Mouse (Mus musculus) hindbrain, embryonic 11.5 days (tissue): ENCODE measurements around the gene Nufip2. TPM values are rescaled to one million over a fixed set of nuclear protein-coding genes. Genes with fewer than 3 reads are reported as not detected.
"Not testable (repeated sequence)": the region's sequence is repeated elsewhere in the genome, so short reads cannot be mapped to it uniquely, and the experiment has no call there.

Experiments
- ATAC-seq: fragments of 200-750 bp; cut with Nextera tagmentation; 2 replicates; pipeline ENCODE4 v1.8.0; 2017; ENCODE audit warnings: mild to moderate bottlenecking, moderate TSS enrichment, moderate library complexity; ENCODE audit not compliant: low FRiP score
- DNase-seq: peaks from one replicate; pipeline ENCODE4 v3.0.0-alpha.2; 2015; ENCODE audit warnings: low spot score
- H3K27ac ChIP-seq: fragments of 300-500 bp; sonication (generic); 2 replicates; pipeline ENCODE4 v1.5.1; 2014; ENCODE audit warnings: mild to moderate bottlenecking, low read depth, low read length
- H3K27me3 ChIP-seq: fragments of 300-500 bp; sonication (generic); 2 replicates; pipeline ENCODE4 v1.6.1; 2014; ENCODE audit warnings: mild to moderate bottlenecking, low read length, moderate library complexity, mixed read lengths; ENCODE audit not compliant: control insufficient read depth, insufficient read depth
- H3K36me3 ChIP-seq: fragments of 300-500 bp; sonication (generic); 2 replicates; pipeline ENCODE4 v1.6.1; 2014; ENCODE audit warnings: mild to moderate bottlenecking, low read length, moderate library complexity, mixed read lengths; ENCODE audit not compliant: control insufficient read depth, insufficient read depth
- H3K4me1 ChIP-seq: fragments of 300-500 bp; sonication (generic); replicated peaks from 2 replicates; pipeline ENCODE4 v1.6.1; 2014; ENCODE audit warnings: low read length, mixed read lengths; ENCODE audit not compliant: control insufficient read depth, insufficient read depth
- H3K4me2 ChIP-seq: fragments of 300-500 bp; sonication (generic); replicated peaks from 2 replicates; pipeline ENCODE4 v1.6.1; 2014; ENCODE audit warnings: mild to moderate bottlenecking, low read depth, low read length
- H3K4me3 ChIP-seq: fragments of 300-500 bp; sonication (generic); 2 replicates; pipeline ENCODE4 v1.5.1; 2014; ENCODE audit warnings: low read depth, low read length
- H3K9ac ChIP-seq: fragments of 300-500 bp; sonication (generic); 2 replicates; pipeline ENCODE4 v1.6.1; 2014; ENCODE audit warnings: low read depth, low read length
- H3K9me3 ChIP-seq: fragments of 300-500 bp; sonication (generic); 2 replicates; pipeline ENCODE4 v1.6.1; 2016; ENCODE audit warnings: low read length; ENCODE audit not compliant: control insufficient read depth
- WGBS: fragments of 180-500 bp; shearing (Covaris S2); extraction: QIAGEN DNeasy Blood & Tissue Kit; methylation state at CpG from one replicate; pipeline ENCODE4 v1.1.7; 2014; 5-methylcytosine and 5-hydroxymethylcytosine counted together
- polyA plus RNA-seq: library from polyadenylated mRNA; unstranded; fragments of >200 nt; fragmentation: Nextera tagmentation; extraction: Ambion mirVana; gene quantifications from 2 replicates; pipeline ENCODE4 v1.2.1, GENCODE M21; 2014

Gene Nufip2
- polyA plus RNA-seq, 1 experiment from 2014 or later, result 15.3 TPM

GRCm38 (mm10) chr11:77725183-77725582 lies 39.2 kb downstream of the Nufip2 start, which contains the start of gene Cryba1:
TSS of gene Cryba1 (minus strand) at chr11:77725283.
- no peaks in the 10 kb centered on the region for H3K9me3 ChIP-seq
- DNase-seq, result no peak
- no peaks in the 10 kb centered on the region for H3K36me3 ChIP-seq
- H3K9ac ChIP-seq, result no peak within 1 kb of the TSS
- H3K4me3 ChIP-seq, result no peak within 1 kb of the TSS
- H3K4me1 ChIP-seq, result no peaks in the 10 kb centered on the region
- no peaks in the 10 kb centered on the region for H3K27me3 ChIP-seq
- H3K4me2 ChIP-seq, result no peak within 1 kb of the TSS
- no peak for ATAC-seq
- H3K27ac ChIP-seq, result no peak within 1 kb of the TSS
- 44% methylated on average over 7 of the region's 7 CpGs for WGBS

- H3K4me2 ChIP-seq, result no peak overlapping the region
- no peak overlapping the region for H3K9ac ChIP-seq
- DNase-seq, result no peak
- no peak overlapping the region for H3K4me3 ChIP-seq
- no peak for ATAC-seq
- WGBS, result 50% methylated on average over 2 of the region's 2 CpGs
- H3K27ac ChIP-seq, result no peak overlapping the region
- H3K9me3 ChIP-seq, result no peaks in the 10 kb centered on the region
- H3K4me1 ChIP-seq, result no peaks in the 10 kb centered on the region
- no peaks in the 10 kb centered on the region for H3K36me3 ChIP-seq
- H3K27me3 ChIP-seq, result no peaks in the 10 kb centered on the region
Observed at GRCm38 (mm10) chr11:77728587-77728986, 42.6 kb downstream of the Nufip2 start.

GRCm38 (mm10) chr11:77737289-77737688 lies 51.3 kb downstream of the Nufip2 start:
- ATAC-seq, result no peak
- DNase-seq, result peak; percentile 93
- Histone ChIP-seq H3K4me2 (no peak overlapping the region), H3K4me3 (no peak overlapping the region), H3K27ac (no peak overlapping the region), H3K36me3 (no peaks in the 10 kb centered on the region), H3K9ac (no peak overlapping the region), H3K27me3 (no peaks in the 10 kb centered on the region), H3K4me1 (no peaks in the 10 kb centered on the region), H3K9me3 (no peaks in the 10 kb centered on the region)
- 3% methylated on average over 6 of the region's 6 CpGs for WGBS

- Histone ChIP-seq H3K4me2 (no peak overlapping the region), H3K9ac (no peak overlapping the region), H3K27ac (no peak overlapping the region), H3K9me3 (no peaks in the 10 kb centered on the region), H3K4me1 (no peaks in the 10 kb centered on the region), H3K36me3 (no peaks in the 10 kb centered on the region), H3K4me3 (no peak overlapping the region), H3K27me3 (no peaks in the 10 kb centered on the region)
- DNase-seq (no peak), ATAC-seq (no peak)
- WGBS, result 55% methylated on average over 7 of the region's 7 CpGs
Observed at GRCm38 (mm10) chr11:77738555-77738954, 52.6 kb downstream of the Nufip2 start.

GRCm38 (mm10) chr11:77743966-77744365 lies 58.0 kb downstream of the Nufip2 start:
- DNase-seq, result no peak
- WGBS, result 34% methylated on average over 6 of the region's 6 CpGs
- Histone ChIP-seq H3K4me3 (no peak overlapping the region), H3K4me1 (no peaks in the 10 kb centered on the region), H3K36me3 (no peaks in the 10 kb centered on the region), H3K4me2 (no peak overlapping the region), H3K9me3 (no peaks in the 10 kb centered on the region), H3K9ac (no peak overlapping the region), H3K27ac (no peak overlapping the region), H3K27me3 (no peaks in the 10 kb centered on the region)
- no peak for ATAC-seq

- no peak overlapping the region for H3K27ac ChIP-seq
- WGBS, result 84% methylated on average over 4 of the region's 4 CpGs
- no peaks in the 10 kb centered on the region for H3K27me3 ChIP-seq
- H3K9me3 ChIP-seq, result no peaks in the 10 kb centered on the region
- H3K4me3 ChIP-seq, result no peak overlapping the region
- H3K4me2 ChIP-seq, result no peak overlapping the region
- DNase-seq, result no peak
- no peaks in the 10 kb centered on the region for H3K36me3 ChIP-seq
- H3K4me1 ChIP-seq, result no peaks in the 10 kb centered on the region
- no peak for ATAC-seq
- H3K9ac ChIP-seq, result no peak overlapping the region
Observed at GRCm38 (mm10) chr11:77746652-77747051, 60.7 kb downstream of the Nufip2 start.

- H3K9ac ChIP-seq, H3K27ac ChIP-seq, H3K4me2 ChIP-seq, H3K27me3 ChIP-seq, H3K4me1 ChIP-seq, DNase-seq, H3K9me3 ChIP-seq, ATAC-seq, H3K4me3 ChIP-seq, H3K36me3 ChIP-seq: not testable (repeated sequence)
- 98% methylated on average over 13 of the region's 15 CpGs for WGBS
Observed at GRCm38 (mm10) chr11:77747103-77747502, 61.1 kb downstream of the Nufip2 start.

- WGBS, result 88% methylated on average over 5 of the region's 5 CpGs
Observed at GRCm38 (mm10) chr11:77748996-77749395, 63.0 kb downstream of the Nufip2 start.

GRCm38 (mm10) chr11:77752525-77752924 lies 66.6 kb downstream of the Nufip2 start:
- Histone ChIP-seq H3K9ac (no peak overlapping the region), H3K27me3 (no peaks in the 10 kb centered on the region), H3K4me1 (no peaks in the 10 kb centered on the region), H3K27ac (no peak overlapping the region), H3K36me3 (no peaks in the 10 kb centered on the region), H3K4me3 (no peak overlapping the region), H3K4me2 (no peak overlapping the region), H3K9me3 (no peaks in the 10 kb centered on the region)
- 83% methylated on average over 5 of the region's 5 CpGs for WGBS
- no peak for ATAC-seq
- no peak for DNase-seq

More at GRCm38 (mm10) chr11:77748996-77749395, 63.0 kb downstream of the Nufip2 start:
- H3K27me3 ChIP-seq, result no peaks in the 10 kb centered on the region
- ATAC-seq (no peak), DNase-seq (no peak)
- H3K27ac ChIP-seq, result no peak overlapping the region
- H3K4me3 ChIP-seq, result no peak overlapping the region
- no peak overlapping the region for H3K9ac ChIP-seq
- H3K9me3 ChIP-seq, result no peaks in the 10 kb centered on the region
- no peaks in the 10 kb centered on the region for H3K36me3 ChIP-seq
- H3K4me2 ChIP-seq, result no peak overlapping the region
- H3K4me1 ChIP-seq, result no peaks in the 10 kb centered on the region
